Mouse (Mus musculus): ENCODE results near the gene Uso1.

- TF ChIP-seq EP300 (IDR thresholded peaks at IDR 0.05; ENCODE audit: low read depth) (no peak), CTCF (IDR thresholded peaks at IDR 0.05; ENCODE audit: low read depth) (no peak)
Observed at GRCm38 (mm10) chr5:92121636-92122035, 16.1 kb upstream of the Uso1 start.
